In the genomic region with DNA sequence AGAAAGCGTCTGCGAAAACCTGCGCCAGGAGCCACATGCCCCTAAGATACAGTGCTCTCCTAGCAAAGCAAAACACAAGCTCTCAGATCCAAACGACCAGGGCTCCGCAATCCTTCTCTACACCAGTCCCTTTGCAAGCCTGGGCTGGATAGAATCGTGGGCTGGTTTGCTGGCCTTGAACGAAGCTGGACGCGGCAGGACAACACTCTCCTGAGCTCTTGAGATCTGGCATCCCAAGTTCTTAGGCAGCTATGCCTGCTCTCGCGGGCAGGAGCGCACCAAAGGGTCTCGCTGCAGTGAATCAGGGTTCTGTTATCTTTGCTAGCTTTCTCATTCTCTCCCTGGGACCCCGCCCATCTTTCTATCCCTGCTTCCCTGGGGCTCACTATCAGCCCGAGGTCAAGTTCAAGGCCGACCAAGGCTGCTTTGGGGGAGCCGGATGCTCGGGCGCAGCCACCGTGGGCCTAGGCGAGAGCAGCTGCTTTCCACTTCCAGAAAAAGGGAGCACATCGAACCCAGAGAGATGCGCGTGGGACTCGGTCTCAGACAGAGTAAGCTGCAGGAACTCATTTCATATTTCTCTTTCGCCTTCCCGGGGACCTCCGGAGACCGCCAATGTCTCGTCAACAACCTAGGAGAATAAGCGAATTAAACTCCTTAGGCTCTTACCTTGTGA, we compare ENCODE assay signal across 8 mouse cellular contexts. TPM values are rescaled to one million over a fixed set of nuclear protein-coding genes. Genes with fewer than 3 reads are reported as not detected.
DNase-seq lines count a peak whose midpoint lies in the region; ATAC-seq and TF ChIP-seq lines count a peak whose summit lies in the region.

No protein-coding gene starts in this region.

- under 1% methylated on average over 31 of the region's 31 CpGs for WGBS in embryonic facial prominence, embryonic 13.5 days
- WGBS in heart, embryonic 15.5 days, result under 1% methylated on average over 31 of the region's 31 CpGs
- under 1% methylated on average over 31 of the region's 31 CpGs for WGBS in lung, embryonic 14.5 days

- H3K27ac ChIP-seq in embryonic facial prominence, embryonic 13.5 days, result peak overlapping the region; percentile 91
- H3K27ac ChIP-seq in heart, embryonic 15.5 days, result peak overlapping the region; percentile 92
- peak overlapping the region; percentile 73 for H3K27ac ChIP-seq in lung, embryonic 14.5 days (ENCODE audit: low read depth)

- H3K4me2 ChIP-seq in embryonic facial prominence, embryonic 13.5 days, result peak overlapping the region; percentile 65
- peak overlapping the region; percentile 77 for H3K4me2 ChIP-seq in heart, embryonic 15.5 days
- H3K4me2 ChIP-seq in lung, embryonic 14.5 days, result peak overlapping the region; percentile 66

- peak; percentile 66 to 69 for DNase-seq in adrenal gland, postnatal 36 days
- DNase-seq in kidney, postnatal 25 days, result peak; percentile 35 to 51
- peak; percentile 55 for DNase-seq in lung, embryonic 14.5 days
- peak; percentile 54 for DNase-seq in ovary, adult 18-20 months (ENCODE audit: low spot score)
- DNase-seq in thymus, postnatal 0 days (ENCODE audit: low spot score), result peak; percentile 64

- peak overlapping the region; percentile 81 for H3K4me3 ChIP-seq in E14TG2a.4 (replicated peaks; ENCODE audit: low read length)
- peak overlapping the region; percentile 73 for H3K4me3 ChIP-seq in embryonic facial prominence, embryonic 13.5 days
- H3K4me3 ChIP-seq in heart, embryonic 15.5 days, result peak overlapping the region; percentile 73
- H3K4me3 ChIP-seq in lung, embryonic 14.5 days (ENCODE audit: low read depth, low read length), result peak overlapping the region; percentile 59

- 0 out of 2 replicates have a peak, but pooled peaks cover 3% of the 10 kb centered on the region for H3K27me3 ChIP-seq in E14TG2a.4 (ENCODE audit: insufficient read depth, low read length)
- H3K27me3 ChIP-seq in embryonic facial prominence, embryonic 13.5 days, result no peaks in the 10 kb centered on the region
- H3K27me3 ChIP-seq in heart, embryonic 15.5 days, result no peaks in the 10 kb centered on the region
- no peaks in the 10 kb centered on the region for H3K27me3 ChIP-seq in lung, embryonic 14.5 days (ENCODE audit: insufficient read depth, low read length)

- no peak for ATAC-seq in embryonic facial prominence, embryonic 13.5 days (ENCODE audit: insufficient number of reproducible peaks, insufficient read depth, low FRiP score, low TSS enrichment, low read depth)
- ATAC-seq in heart, embryonic 15.5 days (replicated peaks; ENCODE audit: insufficient number of reproducible peaks, insufficient read depth, low FRiP score, low read depth), result 0 out of 2 replicates have a peak, but pooled peaks have one; percentile 21
- ATAC-seq in lung, embryonic 14.5 days (ENCODE audit: insufficient read depth), result peak; percentile 23

- peaks cover 16% of the 10 kb centered on the region for H3K4me1 ChIP-seq in E14TG2a.4 (replicated peaks; ENCODE audit: low read depth, low read length)
- peaks cover 14% of the 10 kb centered on the region for H3K4me1 ChIP-seq in embryonic facial prominence, embryonic 13.5 days
- peaks cover 25% of the 10 kb centered on the region for H3K4me1 ChIP-seq in heart, embryonic 15.5 days (replicated peaks)
- H3K4me1 ChIP-seq in lung, embryonic 14.5 days (ENCODE audit: insufficient read depth), result 0 out of 2 replicates have a peak, but pooled peaks cover 4% of the 10 kb centered on the region

- H3K9me3 ChIP-seq in E14TG2a.4 (ENCODE audit: low read length), result no peaks in the 10 kb centered on the region
- no peaks in the 10 kb centered on the region for H3K9me3 ChIP-seq in embryonic facial prominence, embryonic 13.5 days
- no peaks in the 10 kb centered on the region for H3K9me3 ChIP-seq in heart, embryonic 15.5 days (replicated peaks)
- H3K9me3 ChIP-seq in lung, embryonic 14.5 days (ENCODE audit: low read depth, low read length), result no peaks in the 10 kb centered on the region

- peak overlapping the region; percentile 83 for H3K9ac ChIP-seq in embryonic facial prominence, embryonic 13.5 days
- H3K9ac ChIP-seq in heart, embryonic 15.5 days, result peak overlapping the region; percentile 73
- H3K9ac ChIP-seq in lung, embryonic 14.5 days, result peak overlapping the region; percentile 51

- TF ChIP-seq CTCF in E14TG2a.4 (conservative IDR thresholded peaks at IDR 0.05; ENCODE audit: low read length), result no peak
- no peak for TF ChIP-seq CTCF in lung, embryonic 14.5 days (IDR thresholded peaks at IDR 0.05; ENCODE audit: low read depth)

- H3K36me3 ChIP-seq in E14TG2a.4 (ENCODE audit: insufficient read depth, low read length), result no peaks in the 10 kb centered on the region
- H3K36me3 ChIP-seq in embryonic facial prominence, embryonic 13.5 days, result no peaks in the 10 kb centered on the region
- H3K36me3 ChIP-seq in heart, embryonic 15.5 days, result no peaks in the 10 kb centered on the region
- no peaks in the 10 kb centered on the region for H3K36me3 ChIP-seq in lung, embryonic 14.5 days (ENCODE audit: insufficient read depth)

RNA-seq across cellular contexts. Expression of a gene that starts 0.5 kb away (rescaled TPM):
- 10 to 100 TPM; 21.3 to 31.3 TPM for total RNA-seq in adrenal gland, postnatal 36 days (2021)
- polyA plus RNA-seq in embryonic facial prominence, embryonic 13.5 days (2015; fragmentation: Nextera tagmentation; extraction: Ambion mirVana), result 5.6 and 6.5 TPM in 2 replicates
- 10.7 and 12.9 TPM in 2 replicates for polyA plus RNA-seq in heart, embryonic 15.5 days (2015; fragmentation: Nextera tagmentation; extraction: Ambion mirVana)
- polyA plus RNA-seq in lung, embryonic 14.5 days (2014; fragmentation: Nextera tagmentation; extraction: Ambion mirVana), result 4.7 and 6.0 TPM in 2 replicates
- polyA plus RNA-seq in thymus, postnatal 0 days (2015; fragmentation: Nextera tagmentation; extraction: Ambion mirVana), result 8.3 and 8.5 TPM in 2 replicates

RNA-seq across cellular contexts. Expression of a gene that starts 46.1 kb away (rescaled TPM):
- 10 to 100 TPM; 18.1 to 23.1 TPM for total RNA-seq in adrenal gland, postnatal 36 days (2021)
- 1.9 and 2.8 TPM in 2 replicates for polyA plus RNA-seq in embryonic facial prominence, embryonic 13.5 days (2015; fragmentation: Nextera tagmentation; extraction: Ambion mirVana)
- polyA plus RNA-seq in heart, embryonic 15.5 days (2015; fragmentation: Nextera tagmentation; extraction: Ambion mirVana), result 4.4 and 5.5 TPM in 2 replicates
- 3.7 and 3.9 TPM in 2 replicates for polyA plus RNA-seq in lung, embryonic 14.5 days (2014; fragmentation: Nextera tagmentation; extraction: Ambion mirVana)
- 9.4 and 11.2 TPM in 2 replicates for polyA plus RNA-seq in thymus, postnatal 0 days (2015; fragmentation: Nextera tagmentation; extraction: Ambion mirVana)
